Mouse (Mus musculus) olfactory bulb, adult 2 months (tissue): ENCODE results near the gene Slc17a5. TPM values are rescaled to one million over a fixed set of nuclear protein-coding genes. Genes with fewer than 3 reads are reported as not detected.
A peak's percentile ranks its signal among the peaks of the same experiment; 100 is the strongest.
"Not testable (repeated sequence)": the region's sequence is repeated elsewhere in the genome, so short reads cannot be mapped to it uniquely, and the experiment has no call there.

Source experiments
- H3K27ac ChIP-seq: fragments of 200-500 bp; 2 replicates; pipeline ENCODE4 v1.5.1; 2012; ENCODE audit warnings: low read depth, low read length; ENCODE audit not compliant: insufficient read depth
- H3K4me1 ChIP-seq: fragments of 200-500 bp; 2 replicates; pipeline ENCODE4 v1.6.1; 2012; ENCODE audit warnings: low read length; ENCODE audit not compliant: control insufficient read depth, insufficient read depth
- H3K4me3 ChIP-seq: fragments of 200-500 bp; 2 replicates; pipeline ENCODE4 v1.5.1; 2012; ENCODE audit warnings: mild to moderate bottlenecking, low read depth, low read length, moderate library complexity; ENCODE audit not compliant: insufficient read depth
- CTCF ChIP-seq: fragments of 200-500 bp; IDR thresholded peaks from 2 replicates; pipeline ENCODE4 v1.5.1; 2012; ENCODE audit warnings: low read depth, mild to moderate bottlenecking, low read length, moderate library complexity; ENCODE audit not compliant: insufficient read depth
- POLR2A ChIP-seq: fragments of 200-500 bp; IDR thresholded peaks from 2 replicates; pipeline ENCODE4 v1.6.1; 2012; ENCODE audit warnings: mild to moderate bottlenecking, low read depth, low read length, moderate library complexity; ENCODE audit not compliant: insufficient read depth
- WGBS: fragments of 180-500 bp; shearing (Covaris S2); methylation state at CpG from one replicate; pipeline ENCODE4 v1.1.7; 2018; 5-methylcytosine and 5-hydroxymethylcytosine counted together
- polyA plus RNA-seq: library from polyadenylated mRNA; stranded (reverse); fragments of >200 nt; gene quantifications from 2 replicates; pipeline ENCODE4 v1.2.4, GENCODE M21; 2012; ENCODE audit warnings: low replicate concordance; ENCODE audit not compliant: missing spikeins, insufficient read depth, insufficient read length

Gene Slc17a5
- polyA plus RNA-seq, 1 experiment, result not detected

DNA sequence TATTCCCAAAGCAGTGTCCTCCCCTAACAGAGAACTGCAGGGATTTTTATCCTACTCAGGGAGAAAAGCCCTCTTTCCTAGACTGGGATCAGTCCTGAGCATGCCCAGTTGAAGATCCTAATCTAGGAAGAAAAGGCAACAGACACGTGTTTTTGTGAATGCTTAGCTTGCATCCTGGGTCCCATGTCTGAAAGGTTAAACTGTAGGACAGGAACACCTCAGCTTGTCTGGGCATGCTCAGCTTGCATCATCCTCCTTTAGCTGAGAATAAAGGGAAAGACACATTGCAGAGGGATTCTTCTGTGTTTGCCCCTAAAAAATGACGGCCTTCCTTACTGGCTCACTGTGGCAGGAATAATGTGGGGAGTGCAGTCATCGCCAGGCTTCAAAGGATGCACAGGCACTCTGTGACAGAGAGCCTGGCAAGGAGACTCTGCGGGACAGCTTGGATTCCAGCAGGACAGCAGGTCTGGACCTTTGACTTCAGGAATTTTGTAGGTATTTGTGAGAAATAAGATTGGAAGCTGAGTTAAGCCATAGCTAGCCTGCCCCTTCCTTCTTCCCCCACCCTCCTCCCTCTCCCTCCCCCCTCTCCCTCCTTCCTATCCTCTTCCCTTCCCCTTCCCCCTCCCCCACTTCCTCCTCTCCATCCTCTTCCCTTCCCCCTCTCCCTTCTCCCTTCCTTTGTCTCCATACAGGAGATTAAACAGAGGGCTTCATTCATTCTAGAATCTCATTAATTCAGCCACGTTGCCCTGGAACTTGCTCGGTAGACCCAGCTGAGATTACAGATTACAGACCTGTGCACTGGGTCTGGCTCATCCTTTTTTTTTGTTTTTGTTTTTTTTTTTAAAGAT lies 84.4 kb downstream of the Slc17a5 start:
- TF ChIP-seq CTCF (no peak), POLR2A (no peak)

DNA sequence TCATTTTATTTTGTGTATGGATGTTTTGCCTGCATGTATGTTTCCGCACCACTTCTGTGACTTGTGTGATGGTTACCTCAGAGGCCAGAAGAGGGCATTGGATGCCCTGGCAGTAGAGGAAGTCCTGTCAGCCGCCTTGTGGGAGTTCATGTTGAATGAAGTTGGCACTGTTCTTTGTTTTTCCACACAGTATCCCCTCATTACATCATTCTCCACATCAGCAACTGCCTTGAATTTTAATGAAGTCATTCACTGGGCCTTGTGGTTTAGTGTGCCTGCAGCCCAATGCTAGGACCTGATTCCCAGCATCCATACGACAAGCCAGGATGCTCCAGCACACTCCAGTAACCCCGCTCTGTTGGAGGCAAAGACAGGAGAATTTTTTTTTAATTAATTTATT lies 86.6 kb downstream of the Slc17a5 start:
- 58% methylated on average over 4 of the region's 4 CpGs for WGBS
- Histone ChIP-seq H3K4me3 (no peak overlapping the region), H3K27ac (no peak overlapping the region), H3K4me1 (no peaks in the 10 kb centered on the region)
- no peak for TF ChIP-seq POLR2A
- no peak for TF ChIP-seq CTCF

More for the DNA sequence above, 84.4 kb downstream of the Slc17a5 start:
- H3K4me3 ChIP-seq, result no peak overlapping the region
- H3K4me1 ChIP-seq, result no peaks in the 10 kb centered on the region
- 21% methylated on average over 6 of the region's 6 CpGs for WGBS
- H3K27ac ChIP-seq, result no peak overlapping the region

DNA sequence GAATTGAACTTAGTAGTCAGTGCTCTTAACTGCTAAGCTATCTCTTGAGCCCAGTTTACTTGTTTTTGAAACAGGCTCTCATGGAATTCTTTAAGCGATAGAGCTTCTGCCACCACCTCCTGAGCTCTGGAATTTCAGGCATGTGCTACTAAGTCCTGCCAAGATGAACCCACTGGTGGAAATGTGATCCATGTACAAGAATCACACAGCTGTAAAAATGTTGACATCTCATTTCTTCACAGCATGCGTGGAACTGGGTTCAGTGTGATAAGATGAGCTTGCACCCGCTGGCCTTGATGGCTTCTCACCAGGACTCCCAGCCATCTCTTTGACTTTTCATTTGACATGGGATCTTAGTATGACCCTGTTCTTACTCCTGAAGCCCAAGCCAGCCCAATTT lies 87.5 kb downstream of the Slc17a5 start:
- H3K27ac ChIP-seq, result no peak overlapping the region
- 88% methylated on average over 3 of the region's 3 CpGs for WGBS
- no peaks in the 10 kb centered on the region for H3K4me1 ChIP-seq
- H3K4me3 ChIP-seq, result no peak overlapping the region
- TF ChIP-seq CTCF (no peak), POLR2A (no peak)

DNA sequence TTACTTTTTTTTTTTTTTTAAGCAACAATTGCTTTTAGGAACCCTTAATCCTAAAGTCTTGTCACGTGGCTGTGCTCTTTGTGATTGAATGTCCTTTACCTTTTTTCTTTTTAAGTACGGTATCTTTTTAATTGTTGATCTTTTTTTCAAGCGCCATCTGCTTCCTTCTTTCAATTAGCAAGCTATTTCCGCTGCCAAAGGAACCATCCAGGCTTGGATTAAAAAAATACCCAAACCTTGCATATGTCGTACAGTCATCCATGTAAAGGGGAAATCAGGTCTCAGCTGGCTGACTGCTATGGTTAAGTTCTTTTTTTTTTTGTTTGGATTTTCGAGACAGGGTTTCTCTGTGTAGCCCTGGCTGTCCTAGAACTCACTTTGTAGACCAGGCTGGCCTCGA lies 94.7 kb downstream of the Slc17a5 start:
- Histone ChIP-seq H3K27ac (no peak overlapping the region), H3K4me3 (no peak overlapping the region), H3K4me1 (no peaks in the 10 kb centered on the region)
- TF ChIP-seq CTCF, result no peak
- TF ChIP-seq POLR2A, result no peak
- 87% methylated on average over 7 of the region's 7 CpGs for WGBS

DNA sequence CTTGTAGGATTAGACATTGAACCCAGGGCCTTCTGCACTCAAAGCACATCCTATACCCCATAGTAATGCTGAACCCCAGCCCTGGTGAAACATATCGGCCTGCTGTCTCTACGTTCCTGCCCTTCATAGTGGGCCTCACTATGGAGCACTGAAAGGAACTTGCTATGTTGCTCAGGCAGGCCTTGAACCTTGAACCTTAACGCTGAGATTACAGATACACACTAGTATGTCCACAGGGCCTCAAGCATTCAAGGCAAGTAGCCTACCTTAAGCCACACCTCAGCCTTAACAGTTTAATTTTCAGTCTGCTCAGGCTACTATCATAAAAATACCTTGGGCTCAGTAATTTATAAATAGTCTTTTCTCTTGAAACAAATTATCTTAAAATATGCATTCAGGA lies 95.6 kb downstream of the Slc17a5 start:
- Histone ChIP-seq H3K4me3 (no peak overlapping the region), H3K27ac (no peak overlapping the region), H3K4me1 (no peaks in the 10 kb centered on the region)
- WGBS, result 92% methylated on average over 3 of the region's 3 CpGs
- TF ChIP-seq POLR2A (no peak), CTCF (no peak)

DNA sequence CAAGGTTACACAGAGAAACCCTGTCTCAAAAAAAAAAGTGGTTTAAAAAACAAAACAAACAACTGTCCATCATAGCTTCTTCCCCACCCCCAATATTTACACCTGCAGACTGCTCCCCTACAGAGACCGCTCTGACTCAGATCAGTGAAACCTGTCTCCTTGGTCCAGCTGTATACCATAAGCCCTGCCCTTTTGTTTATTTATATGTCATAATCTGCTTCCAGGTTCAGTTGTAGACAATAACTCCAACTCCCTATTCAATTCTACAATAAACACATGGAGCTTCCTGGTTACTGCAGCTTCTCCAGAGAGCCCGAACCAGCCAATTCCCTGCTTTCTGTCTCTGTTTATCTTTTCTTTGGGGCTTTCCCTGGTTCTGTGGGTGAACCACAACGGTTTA lies 96.7 kb downstream of the Slc17a5 start:
- no peak overlapping the region for H3K4me3 ChIP-seq
- no peaks in the 10 kb centered on the region for H3K4me1 ChIP-seq
- TF ChIP-seq CTCF (no peak), POLR2A (no peak)
- WGBS, result 87% methylated on average over 3 of the region's 3 CpGs
- H3K27ac ChIP-seq, result no peak overlapping the region

DNA sequence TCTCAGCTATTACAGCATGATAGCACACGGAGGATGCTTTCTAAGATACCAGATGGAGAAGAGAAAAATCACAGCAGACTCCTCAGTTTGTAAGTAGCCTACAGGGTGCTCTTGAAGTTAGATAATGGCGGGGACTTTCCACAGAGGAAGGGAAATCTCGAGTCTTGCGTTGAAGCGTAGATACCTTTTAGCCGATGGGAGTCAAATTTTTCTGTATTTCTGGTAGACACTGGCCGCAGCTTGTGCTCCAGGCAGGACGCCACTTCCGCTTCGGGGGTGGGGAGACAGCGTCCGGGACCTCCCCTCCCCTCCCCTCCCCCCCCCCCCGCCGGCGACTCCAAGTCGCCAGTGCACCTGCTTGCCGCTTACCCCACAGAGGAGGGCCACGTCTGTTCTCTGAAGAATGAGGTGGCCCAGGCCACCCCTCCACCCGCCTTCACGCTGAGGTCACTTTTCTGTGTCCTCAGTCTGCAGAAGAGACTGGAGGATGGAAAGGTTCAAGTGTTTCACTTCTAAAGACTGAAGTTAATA lies 98.9 kb downstream of the Slc17a5 start, which contains the start of gene Eef1a1:
Eef1a1 (minus strand) TSS at position 262 of the 531 bp plus-strand sequence.
- TF ChIP-seq CTCF, result no peak
- Histone ChIP-seq H3K4me1 (no peaks in the 10 kb centered on the region), H3K4me3 (peak within 1 kb of the TSS; percentile 30), H3K27ac (peak within 1 kb of the TSS; percentile 56)
- WGBS, result 3% methylated on average over 20 of the region's 20 CpGs

DNA sequence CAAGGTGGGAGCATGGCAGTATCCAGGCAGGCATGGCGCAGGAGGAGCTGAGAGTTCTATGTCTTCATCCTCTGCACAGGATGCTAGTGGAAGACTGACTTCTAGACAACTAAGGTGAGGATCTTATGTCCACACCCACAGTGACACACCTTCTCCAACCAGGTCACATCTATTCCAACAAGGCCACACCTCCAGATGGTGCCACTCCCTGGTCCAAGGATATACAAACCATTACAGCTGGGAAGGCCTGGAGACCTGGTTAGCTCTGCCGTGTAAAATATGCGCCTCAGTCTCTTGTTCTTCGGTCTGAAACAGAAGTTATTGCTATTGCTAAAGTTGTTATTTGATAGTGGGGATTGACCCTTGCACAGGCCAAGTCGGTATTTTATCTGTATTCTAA lies 99.8 kb downstream of the Slc17a5 start:
- H3K27ac ChIP-seq, H3K4me3 ChIP-seq, H3K4me1 ChIP-seq: not testable (repeated sequence)
- 95% methylated on average over 5 of the region's 5 CpGs for WGBS

Other genes starting within 250 kb of the Slc17a5 start
- gene Gsta2, start 232.3 kb downstream of the Slc17a5 start, polyA plus RNA-seq, result not detected in 2 replicates
- gene Dppa5a, start 219.9 kb downstream of the Slc17a5 start, polyA plus RNA-seq, result not detected in 2 replicates
- not detected in 2 replicates for gene Ooep, start 209.3 kb downstream of the Slc17a5 start, polyA plus RNA-seq
- not detected in 2 replicates for gene Ddx43, start 192.3 kb downstream of the Slc17a5 start, polyA plus RNA-seq
- gene Cgas, start 144.8 kb downstream of the Slc17a5 start, polyA plus RNA-seq, result not detected in 2 replicates
- not detected in 2 replicates for gene Mto1, start 139.8 kb downstream of the Slc17a5 start, polyA plus RNA-seq
- not detected in 2 replicates for gene Gm17324, start 139.3 kb downstream of the Slc17a5 start, polyA plus RNA-seq
- 5,304 and 7,068 TPM in 2 replicates for gene Eef1a1, start 98.9 kb downstream of the Slc17a5 start, polyA plus RNA-seq
- not detected in 2 replicates for gene Cd109, start 27.5 kb upstream of the Slc17a5 start, polyA plus RNA-seq